Mouse (Mus musculus): ENCODE measurements around the gene Chpt1.

The Chpt1 gene

GRCm38 (mm10) chr10:88404220-88404619 is 99.7 kb downstream of the Chpt1 start:
- no peak for DNase-seq (ENCODE audit: low spot score)

GRCm38 (mm10) chr10:88403021-88403420 is 100.9 kb downstream of the Chpt1 start:
- DNase-seq (ENCODE audit: low spot score), result no peak

All from ovary, postnatal 36 days (tissue).